Comparison of ENCODE assay signal across 23 mouse cellular contexts in the genomic region with DNA sequence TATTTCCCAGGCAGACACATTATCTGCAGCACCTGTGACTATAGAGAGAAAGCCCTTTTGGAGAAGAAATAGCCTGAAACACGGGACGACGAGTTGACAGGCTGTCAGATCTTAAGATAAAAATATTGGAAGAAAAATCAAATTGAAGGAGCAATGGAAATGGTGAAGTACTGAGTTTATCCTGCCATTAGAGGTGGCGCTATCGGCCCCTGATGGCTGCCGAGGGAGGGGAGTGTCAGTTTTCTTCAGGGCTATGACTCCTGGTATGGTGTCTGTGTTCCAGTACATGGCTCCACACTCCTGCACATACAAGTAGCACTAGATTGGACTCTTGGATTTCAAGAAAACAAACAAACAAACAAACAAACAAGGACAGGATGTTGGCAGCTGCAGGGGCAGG.
DNase-seq lines count a peak whose midpoint lies in the region; ATAC-seq and TF ChIP-seq lines count a peak whose summit lies in the region.
"Had no signal": no experiment of that assay in that cellular context is flagged by ENCODE, and none has a peak within 500 bp of the region (broad histone marks: within the 10 kb centered on the region; RNA-seq: fewer than 3 reads in every experiment).

No protein-coding gene starts in this region.

- POLR2A ChIA-PET in Patski (lab: Charles Lee), result no interaction called here

- 87% methylated on average over 6 of the region's 6 CpGs for WGBS in limb, embryonic 10.5 days
- WGBS in forebrain, embryonic 15.5 days, result 76% methylated on average over 6 of the region's 6 CpGs

- no peak overlapping the region for H3K9ac ChIP-seq in forebrain, embryonic 15.5 days (replicated peaks)
- H3K9ac ChIP-seq: embryonic facial prominence, embryonic 15.5 days; hindbrain, embryonic 15.5 days; limb, embryonic 15.5 days; midbrain, embryonic 12.5 days; neural tube, embryonic 13.5 days had no signal

- no peak for DNase-seq in gastrocnemius, adult 2 months
- DNase-seq in gastrocnemius, adult 8-10 months (ENCODE audit: low spot score in 2 of 2), result no peak
- no peak for DNase-seq in layer of hippocampus, adult 2 months (ENCODE audit: low spot score in 2 of 2)
- DNase-seq in layer of hippocampus, adult 9-11 months, result no peak
- DNase-seq in 3T3-L1 (ENCODE audit: low read depth, low spot score), result peak; percentile 17
- DNase-seq in Patski (ENCODE audit: low read depth, low spot score), result no peak
- no peak for DNase-seq in limb, embryonic 10.5 days (ENCODE audit: low spot score)
- DNase-seq: adrenal gland, postnatal 25 days; cerebellum, adult 9-11 months; kidney, adult 18-20 months; kidney, postnatal 10 days; layer of hippocampus, postnatal 36 days; lung, adult 18-20 months; lung, postnatal 14 days; retina, postnatal 1 day; thymus, postnatal 25 days had no signal

- no peak overlapping the region for H3K4me2 ChIP-seq in forebrain, embryonic 15.5 days (replicated peaks)
- H3K4me2 ChIP-seq: embryonic facial prominence, embryonic 15.5 days; heart, embryonic 11.5 days; hindbrain, embryonic 15.5 days; limb, embryonic 15.5 days; midbrain, embryonic 12.5 days; neural tube, embryonic 13.5 days had no signal

- no peaks in the 10 kb centered on the region for H3K9me3 ChIP-seq in limb, embryonic 10.5 days (replicated peaks)
- H3K9me3 ChIP-seq in forebrain, embryonic 15.5 days, result no peaks in the 10 kb centered on the region
- H3K9me3 ChIP-seq: embryonic facial prominence, embryonic 15.5 days; hindbrain, embryonic 15.5 days; limb, embryonic 15.5 days; midbrain, embryonic 12.5 days; neural tube, embryonic 13.5 days had no signal

- peaks cover 13% of the 10 kb centered on the region for H3K27me3 ChIP-seq in Patski
- no peaks in the 10 kb centered on the region for H3K27me3 ChIP-seq in limb, embryonic 10.5 days (ENCODE audit: low read depth, poor library complexity, severe bottlenecking)
- H3K27me3 ChIP-seq in forebrain, embryonic 15.5 days, result no peaks in the 10 kb centered on the region
- H3K27me3 ChIP-seq: embryonic facial prominence, embryonic 15.5 days; hindbrain, embryonic 15.5 days; limb, embryonic 15.5 days; midbrain, embryonic 12.5 days; neural tube, embryonic 13.5 days had no signal

- ATAC-seq in Patski, result no peak
- ATAC-seq in forebrain, embryonic 15.5 days (replicated peaks), result no peak

- in situ Hi-C loops in Patski (cut with MboI; ENCODE audit: low pct_unique_long_range_greater_than_20kb), result no loop called here

- H3K4me3 ChIP-seq in gastrocnemius, adult 2 months, result no peak overlapping the region
- no peak overlapping the region for H3K4me3 ChIP-seq in layer of hippocampus, adult 2 months
- H3K4me3 ChIP-seq in limb, embryonic 10.5 days, result no peak overlapping the region
- no peak overlapping the region for H3K4me3 ChIP-seq in forebrain, embryonic 15.5 days
- H3K4me3 ChIP-seq: embryonic facial prominence, embryonic 15.5 days; hindbrain, embryonic 15.5 days; limb, embryonic 15.5 days; midbrain, embryonic 12.5 days; neural tube, embryonic 13.5 days had no signal

- H3K27ac ChIP-seq in gastrocnemius, adult 2 months, result no peak overlapping the region
- no peak overlapping the region for H3K27ac ChIP-seq in layer of hippocampus, adult 2 months
- H3K27ac ChIP-seq in limb, embryonic 10.5 days, result no peak overlapping the region
- no peak overlapping the region for H3K27ac ChIP-seq in forebrain, embryonic 15.5 days (replicated peaks)
- H3K27ac ChIP-seq: embryonic facial prominence, embryonic 15.5 days; hindbrain, embryonic 15.5 days; limb, embryonic 15.5 days; midbrain, embryonic 12.5 days; neural tube, embryonic 13.5 days had no signal

- H3K4me1 ChIP-seq in limb, embryonic 10.5 days, result no peaks in the 10 kb centered on the region
- H3K4me1 ChIP-seq in forebrain, embryonic 15.5 days, result no peaks in the 10 kb centered on the region
- H3K4me1 ChIP-seq: embryonic facial prominence, embryonic 15.5 days; hindbrain, embryonic 15.5 days; limb, embryonic 15.5 days; midbrain, embryonic 12.5 days; neural tube, embryonic 13.5 days had no signal

- CTCF ChIA-PET in Patski (lab: Charles Lee), result no interaction called here

- intact Hi-C loops in gastrocnemius, adult 2 months (cut with DNase I), result no loop called here

- H3K36me3 ChIP-seq in limb, embryonic 10.5 days, result no peaks in the 10 kb centered on the region
- H3K36me3 ChIP-seq in forebrain, embryonic 15.5 days, result no peaks in the 10 kb centered on the region
- H3K36me3 ChIP-seq: embryonic facial prominence, embryonic 15.5 days; hindbrain, embryonic 15.5 days; limb, embryonic 15.5 days; midbrain, embryonic 12.5 days; neural tube, embryonic 13.5 days had no signal

- peak; percentile 37; the same call in 1 of the 2 replicates for TF ChIP-seq CTCF in gastrocnemius, adult 2 months (IDR thresholded peaks at IDR 0.05)
- TF ChIP-seq CTCF in layer of hippocampus, adult 2 months (conservative IDR thresholded peaks at IDR 0.05), result peak; percentile 63
- TF ChIP-seq CTCF in Patski (IDR thresholded peaks at IDR 0.05), result peak; percentile 13

Comparison
In these comparisons a context has a peak if more than half of its experiments do, and no peak if none do; other contexts are left out.
1. CTCF ChIP-seq: peak in every context shown above with its lines; median percentile 63 in layer of hippocampus, adult 2 months; 37 in gastrocnemius, adult 2 months; 13 in Patski.